Mouse (Mus musculus): ENCODE measurements at regions not wholly inside any gene's neighbourhood (a gene's known extent, or its start where the extent isn't known, plus 50 kb on each side); places are given as distances from the start of the nearest gene placed in this dataset.

GRCm38 (mm10) chr13:52187841-52188604 lies 341.5 kb downstream of the Gadd45g start:
- no peak for TF ChIP-seq CTCF (IDR thresholded peaks at IDR 0.05; ENCODE audit: borderline replicate concordance, insufficient read depth, low read depth, low read length)
- TF ChIP-seq POLR2A (IDR thresholded peaks at IDR 0.05; ENCODE audit: borderline replicate concordance, insufficient read depth, low read length), result no peak
